Mouse (Mus musculus) kidney, embryonic 14.5 days (tissue): ENCODE data around the gene Ovol1. TPM values are rescaled to one million over a fixed set of nuclear protein-coding genes. Genes with fewer than 3 reads are reported as not detected.

Source experiments
- ATAC-seq: fragments of 200-750 bp; cut with Nextera tagmentation; 2 replicates; pipeline ENCODE4 v1.8.0; 2017; ENCODE audit warnings: moderate number of reproducible peaks, mild to moderate bottlenecking, moderate TSS enrichment, moderate library complexity; ENCODE audit not compliant: low FRiP score, low TSS enrichment
- H3K27ac ChIP-seq: fragments of 300-500 bp; sonication (generic); 2 replicates; pipeline ENCODE4 v1.5.1; 2014; ENCODE audit warnings: low read depth, mild to moderate bottlenecking, low read length, moderate library complexity, mixed read lengths
- H3K27me3 ChIP-seq: fragments of 300-500 bp; sonication (generic); 2 replicates; pipeline ENCODE4 v1.6.1; 2014; ENCODE audit warnings: mild to moderate bottlenecking, low read length; ENCODE audit not compliant: control insufficient read depth, insufficient read depth
- H3K36me3 ChIP-seq: fragments of 300-500 bp; sonication (generic); 2 replicates; pipeline ENCODE4 v1.6.1; 2014; ENCODE audit warnings: low read length, mixed read lengths; ENCODE audit not compliant: control insufficient read depth, insufficient read depth
- H3K4me1 ChIP-seq: fragments of 300-500 bp; sonication (generic); 2 replicates; pipeline ENCODE4 v1.6.1; 2014; ENCODE audit warnings: low read length, mixed read lengths; ENCODE audit not compliant: control insufficient read depth, insufficient read depth
- H3K4me2 ChIP-seq: fragments of 300-500 bp; sonication (generic); replicated peaks from 2 replicates; pipeline ENCODE4 v1.6.1; 2014; ENCODE audit warnings: low read depth, mild to moderate bottlenecking, low read length
- H3K4me3 ChIP-seq: fragments of 300-500 bp; sonication (generic); 2 replicates; pipeline ENCODE4 v1.5.1; 2014; ENCODE audit warnings: mild to moderate bottlenecking, low read length
- H3K9ac ChIP-seq: fragments of 300-500 bp; sonication (generic); 2 replicates; pipeline ENCODE4 v1.6.1; 2014; ENCODE audit warnings: low read depth, mild to moderate bottlenecking, low read length, moderate library complexity
- H3K9me3 ChIP-seq: fragments of 300-500 bp; sonication (generic); 2 replicates; pipeline ENCODE4 v1.6.1; 2016; ENCODE audit warnings: low read length; ENCODE audit not compliant: control insufficient read depth
- WGBS: fragments of 180-500 bp; shearing (Covaris S2); extraction: QIAGEN DNeasy Blood & Tissue Kit; methylation state at CpG from one replicate; pipeline ENCODE4 v1.1.7; 2014; 5-methylcytosine and 5-hydroxymethylcytosine counted together
- polyA plus RNA-seq: library from polyadenylated mRNA; unstranded; fragments of >200 nt; fragmentation: Nextera tagmentation; extraction: Ambion mirVana; gene quantifications from 2 replicates; pipeline ENCODE4 v1.2.1, GENCODE M21; 2014

The Ovol1 gene
- polyA plus RNA-seq, 1 experiment from 2014 or later = 11.8 TPM

DNA sequence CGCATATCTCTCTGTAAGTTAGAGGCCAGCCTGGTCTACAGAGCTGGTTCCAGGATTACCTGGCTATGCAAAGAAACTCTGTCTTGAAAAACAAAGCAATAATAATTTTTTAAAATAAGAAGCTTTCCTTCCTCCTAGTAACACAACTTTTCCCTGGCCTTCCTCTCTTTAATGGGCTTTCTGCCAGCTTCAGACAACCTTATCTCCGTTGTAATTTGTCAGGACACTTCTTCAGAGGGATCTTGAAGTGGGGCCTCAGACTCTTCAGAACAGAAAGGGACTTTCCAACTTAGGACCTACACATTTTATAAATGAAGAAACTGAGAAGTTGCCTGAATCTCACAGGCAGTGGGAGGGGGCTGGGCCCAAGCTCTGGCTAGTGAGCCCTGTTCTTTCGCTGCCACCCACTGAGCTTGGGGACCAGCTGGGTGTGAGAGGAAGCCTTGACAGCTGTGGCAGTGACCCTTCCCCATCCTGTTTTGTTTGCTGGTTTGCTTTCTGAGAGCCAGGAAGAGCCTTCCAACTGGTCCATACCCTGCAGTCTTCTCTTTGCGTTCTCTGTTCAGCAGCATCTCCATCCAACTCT is 12.9 kb downstream of the Ovol1 start:
- no peaks in the 10 kb centered on the region for H3K27me3 ChIP-seq
- no peaks in the 10 kb centered on the region for H3K4me1 ChIP-seq
- no peak overlapping the region for H3K4me3 ChIP-seq
- H3K27ac ChIP-seq = no peak overlapping the region
- H3K9me3 ChIP-seq = no peaks in the 10 kb centered on the region
- H3K36me3 ChIP-seq = peaks cover 18% of the 10 kb centered on the region; the same call in 1 of the 2 replicates
- no peak overlapping the region for H3K4me2 ChIP-seq
- 72% methylated on average over 4 of the region's 4 CpGs for WGBS
- H3K9ac ChIP-seq = no peak overlapping the region
- ATAC-seq = no peak

DNA sequence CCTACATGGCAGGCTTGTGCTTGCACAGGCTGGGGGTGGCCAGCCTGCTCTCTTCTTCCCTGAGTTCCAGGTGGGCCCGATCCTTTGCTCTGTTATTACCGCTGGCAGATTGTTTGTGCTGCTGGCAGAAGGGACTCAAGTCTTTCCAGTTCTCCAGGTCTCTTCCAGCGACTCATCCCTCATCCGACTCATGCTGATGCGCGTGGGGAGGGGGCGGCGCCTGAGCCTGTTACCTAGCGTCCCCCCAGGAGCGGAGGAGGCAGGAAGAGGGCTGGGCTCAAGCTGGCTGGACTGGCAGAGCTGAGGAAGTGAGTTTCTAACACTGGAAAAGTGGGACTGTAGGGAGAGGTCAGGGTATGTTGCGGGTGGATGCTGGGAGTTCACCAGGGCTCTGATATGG is 16.4 kb downstream of the Ovol1 start:
- Histone ChIP-seq H3K4me2 (no peak overlapping the region), H3K9ac (no peak overlapping the region), H3K36me3 (no peaks in the 10 kb centered on the region), H3K4me3 (no peak overlapping the region), H3K4me1 (peaks cover 5% of the 10 kb centered on the region; the same call in 1 of the 2 replicates), H3K27ac (no peak overlapping the region), H3K9me3 (no peaks in the 10 kb centered on the region), H3K27me3 (no peaks in the 10 kb centered on the region)
- ATAC-seq = no peak
- 59% methylated on average over 11 of the region's 11 CpGs for WGBS

DNA sequence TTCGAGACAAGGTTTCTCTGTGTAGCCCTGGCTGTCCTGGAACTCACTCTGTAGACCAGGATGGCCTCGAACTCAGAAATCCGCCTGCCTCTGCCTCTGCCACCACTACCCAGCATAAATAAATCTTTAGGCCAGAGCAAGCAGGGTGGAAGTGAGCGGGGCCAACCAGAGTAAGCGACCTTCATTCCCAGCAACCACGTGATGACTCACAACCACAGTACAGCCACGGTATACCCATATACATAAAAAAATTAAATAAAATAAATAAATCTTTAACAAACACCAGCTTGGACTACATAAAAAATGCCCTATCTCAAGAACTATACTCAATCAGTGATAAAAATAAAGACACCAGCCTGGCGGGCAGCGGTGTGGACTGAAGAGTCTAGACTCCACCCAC is 17.1 kb downstream of the Ovol1 start:
- Histone ChIP-seq H3K9ac (no peak overlapping the region), H3K4me2 (no peak overlapping the region), H3K36me3 (no peaks in the 10 kb centered on the region), H3K4me1 (peaks cover 12% of the 10 kb centered on the region; the same call in 1 of the 2 replicates), H3K4me3 (no peak overlapping the region), H3K27me3 (no peaks in the 10 kb centered on the region), H3K27ac (no peak overlapping the region), H3K9me3 (no peaks in the 10 kb centered on the region)
- no peak for ATAC-seq
- WGBS = 87% methylated on average over 9 of the region's 9 CpGs

DNA sequence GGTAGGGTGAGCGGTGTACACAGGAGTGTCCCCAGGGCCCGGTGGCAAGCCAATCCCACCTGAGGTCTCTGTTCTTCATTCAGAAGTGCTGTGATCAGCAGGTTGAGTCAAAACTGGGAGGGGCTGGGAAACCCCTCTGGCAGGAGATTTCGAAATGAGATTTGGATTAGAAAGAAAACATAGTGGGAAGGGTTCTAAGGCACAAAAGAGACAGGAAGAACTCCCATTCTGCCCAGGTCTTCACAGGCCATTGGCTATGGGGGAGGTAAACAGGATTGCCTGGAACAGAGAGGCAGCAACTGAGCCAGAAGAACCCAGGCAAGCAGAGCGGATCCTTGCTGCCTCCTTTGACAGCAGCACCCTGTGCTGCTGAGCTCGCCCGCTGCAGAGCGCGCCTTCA is 21.7 kb downstream of the Ovol1 start:
- no peak overlapping the region for H3K4me2 ChIP-seq
- no peak overlapping the region for H3K27ac ChIP-seq
- H3K4me3 ChIP-seq = no peak overlapping the region
- no peaks in the 10 kb centered on the region for H3K9me3 ChIP-seq
- H3K36me3 ChIP-seq = no peaks in the 10 kb centered on the region
- no peaks in the 10 kb centered on the region for H3K27me3 ChIP-seq
- H3K9ac ChIP-seq = no peak overlapping the region
- no peak for ATAC-seq
- WGBS = 53% methylated on average over 8 of the region's 8 CpGs
- peaks cover 15% of the 10 kb centered on the region; the same call in 1 of the 2 replicates for H3K4me1 ChIP-seq

DNA sequence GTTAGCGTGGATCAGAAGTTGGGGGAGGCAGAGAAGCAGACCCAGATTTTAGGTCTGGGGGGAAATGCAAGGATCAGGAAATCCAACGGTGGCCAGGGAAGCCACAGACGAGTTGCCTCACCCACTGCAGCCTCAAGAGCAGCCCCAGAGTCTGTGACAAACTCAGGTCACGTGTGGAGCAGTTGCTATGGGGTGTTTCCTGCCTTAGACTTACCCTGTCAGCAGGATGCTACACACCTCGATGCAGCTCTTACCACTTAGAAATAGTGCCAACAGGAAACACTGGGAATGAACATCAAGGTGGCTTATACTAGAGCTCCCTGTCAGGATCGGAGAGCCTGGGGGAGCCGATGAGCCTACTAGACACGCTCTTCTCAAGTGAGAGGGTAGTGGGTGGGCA is 27.9 kb downstream of the Ovol1 start:
- no peak for ATAC-seq
- no peaks in the 10 kb centered on the region for H3K36me3 ChIP-seq
- WGBS = 72% methylated on average over 8 of the region's 8 CpGs

DNA sequence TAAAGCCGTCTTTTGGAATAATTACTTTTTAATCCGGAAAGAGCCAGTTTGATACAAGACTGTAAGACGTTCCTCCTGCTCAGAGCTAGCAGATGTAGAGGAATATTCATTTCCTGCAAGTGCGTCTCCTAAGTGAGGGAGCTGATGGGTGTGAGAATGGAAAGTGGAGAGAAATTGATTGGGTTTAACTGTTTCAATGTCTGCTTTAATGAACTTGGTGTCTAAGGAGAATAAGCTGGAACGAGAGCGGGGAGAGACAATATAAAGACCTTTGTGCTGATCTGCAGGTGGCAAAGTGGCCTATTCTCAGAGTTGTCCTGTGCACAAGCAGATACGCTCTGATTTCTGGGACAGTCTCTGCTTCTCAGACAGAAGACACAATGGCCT is 30.3 kb downstream of the Ovol1 start:
- Histone ChIP-seq H3K4me2 (no peak overlapping the region), H3K27ac (no peak overlapping the region; the same call in 1 of the 2 replicates)
- ATAC-seq = no peak

More for the DNA sequence above, 27.9 kb downstream of the Ovol1 start:
- H3K9ac ChIP-seq = no peak overlapping the region
- H3K4me2 ChIP-seq = no peak overlapping the region
- H3K4me3 ChIP-seq = no peak overlapping the region
- no peak overlapping the region for H3K27ac ChIP-seq
- H3K4me1 ChIP-seq = 0 out of 2 replicates have a peak, but pooled peaks cover 3% of the 10 kb centered on the region
- no peaks in the 10 kb centered on the region for H3K9me3 ChIP-seq
- no peaks in the 10 kb centered on the region for H3K27me3 ChIP-seq

DNA sequence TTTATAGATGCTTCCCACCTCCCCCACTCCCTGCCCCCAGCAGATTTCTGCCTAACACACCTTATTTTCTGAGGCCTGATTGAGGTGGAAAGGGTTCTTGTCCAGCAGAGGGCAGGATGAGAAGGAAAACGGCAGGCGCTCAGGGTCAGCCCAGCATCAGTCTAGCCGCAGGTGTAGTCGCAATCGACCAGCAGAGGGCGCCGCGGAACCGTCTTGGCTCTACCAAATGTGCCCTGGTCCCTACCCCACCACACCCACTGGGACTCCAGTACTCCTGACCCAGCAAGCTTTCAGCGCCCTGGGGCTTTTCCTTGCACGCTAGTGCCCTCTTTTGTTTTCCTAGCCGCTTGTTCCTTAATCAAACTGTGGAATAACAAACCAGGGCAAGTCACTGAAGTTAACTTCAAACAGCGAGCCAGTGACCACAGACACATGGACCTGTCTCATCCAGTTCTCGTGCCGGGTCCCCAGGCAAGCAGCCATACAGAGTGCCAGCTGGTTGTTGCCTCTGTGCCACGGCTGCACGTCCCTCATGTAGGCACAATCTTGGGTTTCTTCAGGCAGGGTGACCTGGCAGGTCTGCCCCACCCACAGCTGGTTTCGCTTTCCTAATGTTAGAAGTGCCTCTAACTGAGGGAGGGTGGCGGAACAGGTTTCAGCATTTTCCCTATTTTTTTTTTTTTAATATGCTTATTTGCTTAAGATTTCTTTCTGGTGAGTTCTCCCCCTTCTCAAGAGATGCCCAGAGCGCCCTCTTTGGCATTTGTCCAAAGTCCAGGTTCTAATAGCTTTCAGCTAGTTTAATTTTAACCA is 30.9 kb downstream of the Ovol1 start:
- Histone ChIP-seq H3K4me1 (0 out of 2 replicates have a peak, but pooled peaks cover 3% of the 10 kb centered on the region), H3K9ac (no peak overlapping the region), H3K36me3 (no peaks in the 10 kb centered on the region), H3K4me3 (peak overlapping the region; percentile 12; the same call in 1 of the 2 replicates), H3K4me2 (peak overlapping the region; percentile 42), H3K9me3 (no peaks in the 10 kb centered on the region), H3K27me3 (no peaks in the 10 kb centered on the region), H3K27ac (peak overlapping the region; percentile 84)
- ATAC-seq = peak; percentile 97
- 13% methylated on average over 20 of the region's 20 CpGs for WGBS

More for the DNA sequence above, 30.3 kb downstream of the Ovol1 start:
- Histone ChIP-seq H3K4me1 (0 out of 2 replicates have a peak, but pooled peaks cover 3% of the 10 kb centered on the region), H3K4me3 (no peak overlapping the region), H3K36me3 (no peaks in the 10 kb centered on the region), H3K9me3 (no peaks in the 10 kb centered on the region), H3K9ac (no peak overlapping the region), H3K27me3 (no peaks in the 10 kb centered on the region)
- 64% methylated on average over 7 of the region's 7 CpGs for WGBS

DNA sequence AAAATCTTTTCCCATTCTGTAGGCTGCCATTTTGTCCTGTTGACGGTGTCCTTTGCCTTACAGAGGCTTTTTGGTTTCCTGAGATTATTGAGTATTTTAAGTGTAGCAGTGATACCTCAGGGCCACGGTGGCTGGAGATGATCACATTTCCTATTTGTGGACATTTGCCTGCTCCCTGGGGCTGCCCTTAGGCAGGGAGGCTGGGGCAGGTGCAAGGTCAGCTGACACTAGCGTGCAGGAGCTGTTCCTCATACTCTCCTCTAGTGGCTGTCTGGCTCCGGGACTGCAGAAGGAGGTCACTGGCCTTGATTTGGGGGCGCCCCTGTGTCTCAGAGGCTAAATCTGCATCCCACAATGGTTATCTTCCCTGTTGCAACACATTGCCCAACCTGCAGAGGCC is 35.2 kb downstream of the Ovol1 start:
- no peak overlapping the region for H3K4me2 ChIP-seq
- no peaks in the 10 kb centered on the region for H3K27me3 ChIP-seq
- 0 out of 2 replicates have a peak, but pooled peaks cover 3% of the 10 kb centered on the region for H3K4me1 ChIP-seq
- no peaks in the 10 kb centered on the region for H3K36me3 ChIP-seq
- no peaks in the 10 kb centered on the region for H3K9me3 ChIP-seq
- H3K27ac ChIP-seq = no peak overlapping the region
- no peak overlapping the region for H3K4me3 ChIP-seq
- ATAC-seq = no peak
- WGBS = 67% methylated on average over 5 of the region's 5 CpGs
- H3K9ac ChIP-seq = no peak overlapping the region

DNA sequence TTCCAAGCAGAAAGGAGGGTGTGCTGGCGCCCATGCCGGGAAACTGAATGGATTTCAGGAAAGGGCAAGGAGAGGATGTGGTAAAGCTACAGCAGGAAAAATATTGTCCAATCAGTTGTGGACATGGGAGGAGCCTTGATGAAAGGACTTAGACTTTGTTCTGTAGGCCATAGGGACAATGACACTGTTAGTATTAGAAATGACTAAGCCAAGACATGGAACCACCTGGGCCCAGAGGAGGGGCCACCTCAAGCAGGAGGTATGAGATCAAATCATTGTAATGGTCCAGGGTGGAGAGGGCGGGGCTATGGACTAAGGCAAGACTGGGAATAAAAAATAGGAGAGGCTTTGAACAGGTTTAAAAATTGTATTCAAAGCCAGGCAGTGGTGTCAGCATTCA is 41.7 kb downstream of the Ovol1 start:
- Histone ChIP-seq H3K36me3 (no peaks in the 10 kb centered on the region), H3K9me3 (no peaks in the 10 kb centered on the region), H3K4me2 (no peak overlapping the region), H3K27me3 (no peaks in the 10 kb centered on the region), H3K4me3 (no peak overlapping the region), H3K27ac (no peak overlapping the region), H3K4me1 (no peaks in the 10 kb centered on the region), H3K9ac (no peak overlapping the region)
- no peak for ATAC-seq
- WGBS = 88% methylated on average over 3 of the region's 3 CpGs
